Mouse (Mus musculus) intestine, embryonic 15.5 days (tissue): ENCODE measurements around the gene Apoc3. TPM values are rescaled to one million over a fixed set of nuclear protein-coding genes. Genes with fewer than 3 reads are reported as not detected.

Experiments
- ATAC-seq: fragments of 200-750 bp; cut with Nextera tagmentation; 2 replicates; pipeline ENCODE4 v1.8.0; 2017; ENCODE audit warnings: moderate TSS enrichment, moderate library complexity
- H3K27ac ChIP-seq: fragments of 300-500 bp; sonication (generic); 2 replicates; pipeline ENCODE4 v1.5.1; 2015; ENCODE audit warnings: mild to moderate bottlenecking, inconsistent platforms
- H3K27me3 ChIP-seq: fragments of 300-500 bp; sonication (generic); replicated peaks from 2 replicates; pipeline ENCODE4 v1.6.1; 2015; ENCODE audit warnings: inconsistent platforms
- H3K36me3 ChIP-seq: fragments of 300-500 bp; sonication (generic); 2 replicates; pipeline ENCODE4 v1.6.1; 2015; ENCODE audit warnings: inconsistent platforms
- H3K4me1 ChIP-seq: fragments of 300-500 bp; sonication (generic); replicated peaks from 2 replicates; pipeline ENCODE4 v1.6.1; 2015; ENCODE audit warnings: inconsistent platforms
- H3K4me2 ChIP-seq: fragments of 300-500 bp; sonication (generic); replicated peaks from 2 replicates; pipeline ENCODE4 v1.6.1; 2015; ENCODE audit warnings: mild to moderate bottlenecking, inconsistent platforms
- H3K4me3 ChIP-seq: fragments of 300-500 bp; sonication (generic); replicated peaks from 2 replicates; pipeline ENCODE4 v1.5.1; 2015; ENCODE audit warnings: inconsistent platforms
- H3K9ac ChIP-seq: fragments of 300-500 bp; sonication (generic); 2 replicates; pipeline ENCODE4 v1.6.1; 2015; ENCODE audit warnings: inconsistent platforms
- H3K9me3 ChIP-seq: fragments of 300-500 bp; sonication (generic); 2 replicates; pipeline ENCODE4 v1.6.1; 2016; ENCODE audit warnings: inconsistent platforms
- WGBS: fragments of 180-500 bp; shearing (Covaris S2); methylation state at CpG from one replicate; pipeline ENCODE4 v1.1.7; 2015; 5-methylcytosine and 5-hydroxymethylcytosine counted together
- polyA plus RNA-seq: library from polyadenylated mRNA; unstranded; fragments of >200 nt; fragmentation: Nextera tagmentation; extraction: Ambion mirVana; gene quantifications from 2 replicates; pipeline ENCODE4 v1.2.1, GENCODE M21; 2015

Gene Apoc3
- polyA plus RNA-seq, 1 experiment from 2014 or later = 247 TPM

DNA sequence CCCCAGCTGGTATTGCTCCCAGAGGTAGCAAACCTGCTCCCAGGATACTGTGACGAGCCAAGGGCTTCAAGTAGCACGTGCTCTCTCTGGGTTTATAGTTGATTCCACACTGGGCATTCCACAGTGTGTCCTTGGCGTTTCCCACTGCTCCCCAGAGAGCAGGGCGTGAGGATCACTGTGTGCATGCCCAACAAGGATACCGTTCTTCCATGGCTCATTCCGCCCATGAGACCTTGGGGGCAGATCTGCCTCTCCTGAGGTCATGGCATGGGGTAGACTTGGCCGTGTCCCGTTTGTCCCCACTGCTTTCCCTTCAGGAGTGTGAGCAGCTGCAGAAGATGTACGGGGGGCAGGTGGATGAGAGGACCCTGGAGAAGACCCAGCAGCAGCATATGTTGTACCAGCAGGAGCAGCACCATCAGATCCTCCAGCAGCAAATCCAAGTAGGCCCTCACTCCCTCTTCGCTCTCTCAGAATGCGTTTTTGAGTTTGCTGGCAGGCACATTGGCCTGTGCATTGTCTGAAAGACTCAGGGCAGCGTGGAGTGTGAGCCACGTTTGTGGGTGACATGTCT is 26.9 kb downstream of the Apoc3 start:
- H3K4me2 ChIP-seq = no peak overlapping the region
- H3K9me3 ChIP-seq = no peaks in the 10 kb centered on the region
- WGBS = 86% methylated on average over 13 of the region's 13 CpGs
- no peak for ATAC-seq
- H3K4me3 ChIP-seq = no peak overlapping the region
- H3K36me3 ChIP-seq = peaks cover 26% of the 10 kb centered on the region
- H3K4me1 ChIP-seq = peaks cover 25% of the 10 kb centered on the region
- no peak overlapping the region for H3K27ac ChIP-seq
- H3K9ac ChIP-seq = no peak overlapping the region
- H3K27me3 ChIP-seq = no peaks in the 10 kb centered on the region

DNA sequence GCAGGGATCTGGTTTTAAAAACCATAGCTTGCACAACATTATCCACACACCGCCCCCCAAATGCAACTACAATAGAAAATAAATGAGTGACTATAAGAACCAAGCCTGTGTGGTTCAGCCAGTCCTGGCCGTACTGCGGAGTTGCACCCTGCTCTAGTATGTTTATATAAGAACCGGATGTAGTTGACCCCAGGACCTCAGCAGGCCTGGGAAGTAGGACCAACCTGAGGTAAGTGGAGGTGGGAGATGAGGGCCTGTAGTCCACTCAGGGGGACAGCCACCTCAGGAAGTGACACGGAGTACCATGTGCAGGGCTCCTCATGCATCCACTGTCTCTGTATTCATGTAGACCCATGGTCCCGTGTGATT is 28.0 kb downstream of the Apoc3 start:
- H3K4me2 ChIP-seq = no peak overlapping the region
- H3K27ac ChIP-seq = peak overlapping the region; percentile 82
- H3K9ac ChIP-seq = no peak overlapping the region
- no peaks in the 10 kb centered on the region for H3K9me3 ChIP-seq
- no peak overlapping the region for H3K4me3 ChIP-seq
- 42% methylated on average over 6 of the region's 6 CpGs for WGBS
- H3K36me3 ChIP-seq = peaks cover 26% of the 10 kb centered on the region
- H3K27me3 ChIP-seq = no peaks in the 10 kb centered on the region
- peaks cover 25% of the 10 kb centered on the region for H3K4me1 ChIP-seq
- peak; percentile 52 for ATAC-seq

DNA sequence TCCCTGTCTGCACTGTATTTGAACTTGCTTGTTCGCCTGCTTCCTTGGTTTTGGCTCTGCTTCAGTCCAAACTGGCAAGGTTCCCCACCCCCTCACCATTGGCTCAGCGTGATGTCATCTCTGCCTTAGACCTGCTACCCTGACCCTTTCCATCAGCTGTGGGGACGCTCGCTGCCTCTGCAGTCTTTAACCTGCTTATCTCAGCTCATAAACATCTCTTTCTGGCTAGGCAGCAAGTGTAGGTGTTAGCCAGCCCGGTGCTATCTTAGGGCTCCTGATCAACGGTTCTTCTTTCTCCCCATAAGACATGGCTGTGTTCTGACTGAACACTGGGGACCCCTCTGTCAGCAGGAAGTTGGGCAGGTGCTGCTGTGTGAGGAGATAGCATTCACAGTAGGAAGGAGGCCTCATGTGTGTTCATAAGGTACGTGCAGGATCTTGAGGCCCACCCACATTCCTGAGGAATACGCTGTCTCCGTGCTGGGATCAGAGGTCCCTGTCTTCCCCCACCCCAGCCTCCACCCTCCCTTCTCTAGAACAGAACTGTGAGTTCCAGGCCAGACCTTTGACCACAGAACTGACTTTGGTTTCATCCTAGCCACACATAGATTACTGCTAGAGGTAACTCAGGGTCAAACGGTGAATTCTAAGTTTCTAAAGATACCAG is 28.5 kb downstream of the Apoc3 start:
- Histone ChIP-seq H3K9me3 (no peaks in the 10 kb centered on the region), H3K4me2 (0 out of 2 replicates have a peak overlapping the region, but pooled peaks have one; percentile 4), H3K27me3 (no peaks in the 10 kb centered on the region), H3K9ac (no peak overlapping the region), H3K4me1 (peaks cover 25% of the 10 kb centered on the region), H3K36me3 (peaks cover 29% of the 10 kb centered on the region), H3K4me3 (no peak overlapping the region), H3K27ac (peak overlapping the region; percentile 82)
- peak; percentile 96 for ATAC-seq
- 36% methylated on average over 10 of the region's 10 CpGs for WGBS

DNA sequence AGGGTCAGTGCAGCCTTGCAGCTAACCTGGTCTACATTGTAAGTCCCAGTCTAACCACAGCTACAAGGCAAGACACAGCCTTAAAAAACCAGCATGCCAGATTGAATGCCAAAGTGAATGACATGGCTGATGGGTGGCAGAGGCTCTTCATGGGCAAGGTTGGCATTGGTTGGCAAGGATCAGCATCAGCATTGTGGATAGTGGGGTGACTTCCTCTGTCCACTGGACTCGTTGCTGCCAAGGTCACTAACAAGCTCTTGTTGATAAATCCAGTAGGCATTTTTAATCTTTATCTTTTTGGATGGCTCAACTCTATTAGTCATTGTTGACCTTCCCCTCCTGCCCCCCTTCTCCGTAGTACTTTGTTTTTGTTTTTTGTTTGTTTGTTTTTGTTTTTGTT is 35.8 kb downstream of the Apoc3 start:
- peaks cover 26% of the 10 kb centered on the region for H3K36me3 ChIP-seq
- no peak overlapping the region for H3K27ac ChIP-seq
- H3K4me3 ChIP-seq = no peak overlapping the region
- no peaks in the 10 kb centered on the region for H3K27me3 ChIP-seq
- H3K4me1 ChIP-seq = no peaks in the 10 kb centered on the region
- no peak overlapping the region for H3K9ac ChIP-seq
- ATAC-seq = no peak
- H3K9me3 ChIP-seq = no peaks in the 10 kb centered on the region
- 76% methylated on average over 2 of the region's 2 CpGs for WGBS
- no peak overlapping the region for H3K4me2 ChIP-seq

DNA sequence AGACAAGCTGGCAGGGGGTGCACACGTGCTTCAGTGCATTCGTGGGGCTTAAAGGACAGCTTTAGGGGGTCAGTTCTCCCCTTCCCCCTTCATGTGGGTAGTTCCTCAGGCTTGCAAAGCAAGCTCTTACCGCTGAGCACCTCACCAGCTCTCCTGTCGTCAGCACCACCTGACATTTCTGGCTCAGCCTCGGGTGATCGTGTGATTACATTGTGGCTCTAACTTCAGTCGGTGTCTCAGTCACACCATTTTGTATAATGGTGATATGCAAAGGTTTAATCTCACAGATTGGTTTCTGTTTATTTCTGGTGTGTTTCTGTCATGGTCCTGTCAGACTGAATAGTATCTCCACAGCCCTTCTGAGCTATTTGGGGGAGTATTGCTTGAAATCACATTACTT is 36.5 kb downstream of the Apoc3 start:
- Histone ChIP-seq H3K9me3 (no peaks in the 10 kb centered on the region), H3K36me3 (peaks cover 23% of the 10 kb centered on the region; the same call in 1 of the 2 replicates), H3K4me1 (no peaks in the 10 kb centered on the region), H3K4me2 (no peak overlapping the region), H3K4me3 (no peak overlapping the region), H3K27me3 (no peaks in the 10 kb centered on the region), H3K9ac (no peak overlapping the region), H3K27ac (no peak overlapping the region)
- WGBS = 87% methylated on average over 7 of the region's 7 CpGs
- ATAC-seq = no peak

DNA sequence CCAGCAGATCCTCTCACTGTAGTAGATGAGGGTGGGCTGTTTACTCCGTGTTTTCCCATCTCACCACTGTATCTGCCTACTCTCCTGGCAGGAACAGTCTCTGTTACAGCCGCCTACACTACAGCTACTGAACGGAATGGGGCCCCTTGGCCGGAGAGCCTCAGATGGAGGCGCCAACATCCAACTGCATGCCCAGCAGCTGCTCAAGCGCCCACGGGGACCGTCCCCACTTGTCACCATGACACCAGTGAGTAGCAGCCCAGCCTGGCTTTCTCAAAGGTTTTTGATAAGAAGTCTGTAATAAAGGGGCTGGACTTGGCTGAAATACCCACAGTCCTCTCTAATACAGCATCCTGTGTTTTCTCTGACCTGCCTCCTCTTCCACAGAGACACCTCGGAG is 37.0 kb downstream of the Apoc3 start:
- Histone ChIP-seq H3K4me3 (no peak overlapping the region), H3K9me3 (no peaks in the 10 kb centered on the region), H3K27me3 (no peaks in the 10 kb centered on the region), H3K4me1 (no peaks in the 10 kb centered on the region), H3K4me2 (no peak overlapping the region), H3K27ac (no peak overlapping the region), H3K9ac (no peak overlapping the region), H3K36me3 (peaks cover 23% of the 10 kb centered on the region; the same call in 1 of the 2 replicates)
- ATAC-seq = no peak
- 85% methylated on average over 9 of the region's 9 CpGs for WGBS

DNA sequence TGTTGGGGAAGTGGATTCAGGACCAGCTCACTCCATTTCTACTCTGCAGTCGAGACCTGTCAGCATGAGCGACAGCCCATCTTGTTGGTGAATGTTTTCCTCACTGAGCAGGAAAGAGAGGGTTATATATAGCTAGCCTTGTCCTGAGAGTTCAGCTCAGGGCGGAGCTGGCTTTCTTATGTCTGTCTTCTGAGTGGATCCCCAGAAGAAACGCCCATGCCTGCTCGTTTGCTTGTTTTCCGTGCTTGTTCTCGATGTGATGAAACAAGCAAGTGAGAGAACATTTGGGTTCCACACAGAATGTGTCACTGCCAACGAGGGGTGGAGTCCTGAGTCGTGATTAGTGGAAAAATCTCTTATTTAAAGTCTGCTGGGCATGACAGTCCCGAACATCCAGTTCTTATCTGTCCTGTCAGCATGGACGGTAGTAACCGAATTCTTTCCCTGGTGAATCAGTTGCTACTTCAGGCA is 38.7 kb downstream of the Apoc3 start:
- ATAC-seq = no peak
- no peaks in the 10 kb centered on the region for H3K4me1 ChIP-seq
- H3K27ac ChIP-seq = no peak overlapping the region
- WGBS = 76% methylated on average over 12 of the region's 12 CpGs
- no peaks in the 10 kb centered on the region for H3K9me3 ChIP-seq
- no peaks in the 10 kb centered on the region for H3K27me3 ChIP-seq
- no peak overlapping the region for H3K4me3 ChIP-seq
- no peak overlapping the region for H3K4me2 ChIP-seq
- H3K36me3 ChIP-seq = peaks cover 16% of the 10 kb centered on the region; the same call in 1 of the 2 replicates
- H3K9ac ChIP-seq = no peak overlapping the region

DNA sequence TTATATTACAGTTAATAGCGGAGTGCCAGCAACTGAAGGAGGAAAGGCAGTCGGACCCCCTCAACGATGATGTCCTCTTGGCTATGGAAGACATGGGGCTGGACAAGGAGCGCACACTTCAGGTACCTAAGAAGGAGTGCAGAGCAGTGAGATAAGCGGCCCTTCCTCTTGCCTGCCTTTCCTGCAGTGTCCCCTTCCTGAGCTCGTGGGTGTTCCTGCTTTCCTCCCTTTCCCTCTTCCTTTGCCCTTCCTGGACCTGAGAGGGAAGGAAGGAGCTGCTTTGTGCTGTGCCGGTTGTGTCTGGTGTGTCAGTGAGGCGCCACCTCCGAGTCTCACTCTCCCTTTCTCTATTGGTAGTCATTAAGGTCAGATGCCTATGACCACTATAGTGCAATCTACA is 40.6 kb downstream of the Apoc3 start:
- Histone ChIP-seq H3K4me1 (0 out of 2 replicates have a peak, but pooled peaks cover 3% of the 10 kb centered on the region), H3K9me3 (no peaks in the 10 kb centered on the region), H3K27me3 (no peaks in the 10 kb centered on the region), H3K9ac (no peak overlapping the region), H3K4me3 (no peak overlapping the region), H3K27ac (no peak overlapping the region), H3K4me2 (no peak overlapping the region), H3K36me3 (peaks cover 13% of the 10 kb centered on the region; the same call in 1 of the 2 replicates)
- 79% methylated on average over 9 of the region's 9 CpGs for WGBS
- no peak for ATAC-seq

DNA sequence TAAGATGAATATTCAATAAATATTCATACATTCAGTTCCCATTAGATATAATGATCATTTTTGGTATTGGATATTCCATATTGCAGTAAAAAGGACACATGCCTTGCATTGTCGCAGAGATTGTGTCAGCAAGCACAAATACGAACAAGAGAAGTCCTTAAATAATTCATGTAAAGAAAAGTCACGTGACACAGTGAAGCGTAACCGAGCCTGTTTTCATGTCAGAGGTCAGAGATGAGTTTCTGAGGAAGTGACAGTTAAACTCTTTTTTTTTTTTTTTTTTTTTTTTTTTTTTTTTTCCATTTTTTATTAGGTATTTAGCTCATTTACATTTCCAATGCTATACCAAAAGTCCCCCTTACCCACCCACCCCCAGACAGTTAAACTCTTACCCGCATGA is 42.8 kb downstream of the Apoc3 start:
- H3K4me1 ChIP-seq = 0 out of 2 replicates have a peak, but pooled peaks cover 3% of the 10 kb centered on the region
- H3K4me3 ChIP-seq = no peak overlapping the region
- peaks cover 6% of the 10 kb centered on the region; the same call in 1 of the 2 replicates for H3K36me3 ChIP-seq
- no peak overlapping the region for H3K4me2 ChIP-seq
- ATAC-seq = no peak
- WGBS = 90% methylated on average over 6 of the region's 6 CpGs
- H3K27me3 ChIP-seq = no peaks in the 10 kb centered on the region
- no peak overlapping the region for H3K9ac ChIP-seq
- H3K9me3 ChIP-seq = no peaks in the 10 kb centered on the region
- H3K27ac ChIP-seq = no peak overlapping the region

DNA sequence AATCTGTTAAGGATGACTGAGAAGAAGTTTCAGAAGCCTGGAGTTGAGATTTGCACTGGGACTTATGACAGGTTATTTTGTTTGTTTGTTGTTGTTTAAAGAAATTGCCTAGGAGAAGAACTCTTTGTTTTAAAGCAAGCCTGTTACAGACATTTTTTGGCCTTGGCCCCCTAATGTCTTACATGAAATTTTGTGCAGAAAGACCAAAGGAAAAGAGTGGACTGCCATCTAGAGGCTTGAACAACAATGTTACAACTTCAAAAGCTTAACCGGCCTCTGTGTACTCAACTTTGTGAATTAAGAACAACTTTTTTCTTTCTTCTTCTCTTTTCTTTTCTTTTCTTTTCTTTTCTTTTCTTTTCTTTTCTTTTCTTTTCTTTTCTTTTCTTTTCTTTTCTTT is 43.8 kb downstream of the Apoc3 start:
- H3K36me3 ChIP-seq = peaks cover 6% of the 10 kb centered on the region; the same call in 1 of the 2 replicates
- 23% methylated on average over 1 of the region's 1 CpGs for WGBS

DNA sequence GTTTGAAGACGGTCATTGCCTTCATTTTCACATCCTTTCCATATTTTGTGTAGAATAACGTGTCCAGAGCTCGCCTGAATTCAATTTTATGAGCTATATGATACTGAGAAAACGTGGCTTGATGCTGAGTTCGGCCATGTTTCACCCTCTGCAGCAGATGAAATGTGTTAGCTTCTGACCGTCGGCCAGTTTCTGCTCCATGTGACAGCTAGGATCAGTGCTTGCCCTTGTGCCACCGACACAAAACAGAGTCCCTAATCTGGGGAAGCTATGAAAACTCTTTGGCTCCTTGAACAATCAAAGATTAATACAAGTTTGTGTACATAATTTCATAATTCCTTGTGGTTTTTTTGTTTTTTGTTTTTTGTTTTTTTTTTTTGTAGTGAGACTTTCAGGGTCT is 44.2 kb downstream of the Apoc3 start:
- Histone ChIP-seq H3K9ac (no peak overlapping the region), H3K27ac (no peak overlapping the region), H3K4me2 (no peak overlapping the region), H3K4me1 (0 out of 2 replicates have a peak, but pooled peaks cover 3% of the 10 kb centered on the region), H3K36me3 (peaks cover 6% of the 10 kb centered on the region; the same call in 1 of the 2 replicates), H3K4me3 (no peak overlapping the region), H3K9me3 (no peaks in the 10 kb centered on the region), H3K27me3 (no peaks in the 10 kb centered on the region)
- ATAC-seq = no peak
- WGBS = 64% methylated on average over 8 of the region's 8 CpGs

More for the DNA sequence above, 43.8 kb downstream of the Apoc3 start:
- H3K4me3 ChIP-seq = no peak overlapping the region
- H3K4me2 ChIP-seq = no peak overlapping the region
- H3K4me1 ChIP-seq = 0 out of 2 replicates have a peak, but pooled peaks cover 3% of the 10 kb centered on the region
- H3K9me3 ChIP-seq = no peaks in the 10 kb centered on the region
- no peaks in the 10 kb centered on the region for H3K27me3 ChIP-seq
- no peak overlapping the region for H3K9ac ChIP-seq
- ATAC-seq = no peak
- no peak overlapping the region for H3K27ac ChIP-seq

DNA sequence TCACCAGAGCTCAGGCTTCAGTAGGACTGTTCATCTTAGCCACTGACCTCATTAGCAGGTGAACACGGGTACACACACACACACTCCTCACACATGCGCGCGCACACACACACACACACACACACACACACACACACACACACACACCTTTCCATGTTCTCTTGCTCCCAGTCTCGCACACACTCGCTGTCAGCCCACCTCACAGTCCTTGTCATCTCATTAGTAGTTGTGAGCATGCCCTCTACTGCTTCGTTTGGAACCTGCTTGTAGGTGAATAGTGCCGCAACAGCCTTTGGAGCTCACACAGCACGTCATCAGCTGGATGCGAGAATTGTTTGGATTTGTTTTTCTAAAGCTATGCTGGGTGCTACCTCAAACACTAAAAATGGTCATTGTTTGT is 46.1 kb downstream of the Apoc3 start:
- Histone ChIP-seq H3K4me1 (0 out of 2 replicates have a peak, but pooled peaks cover 3% of the 10 kb centered on the region), H3K4me2 (no peak overlapping the region), H3K27ac (no peak overlapping the region), H3K4me3 (no peak overlapping the region), H3K9me3 (no peaks in the 10 kb centered on the region), H3K36me3 (no peaks in the 10 kb centered on the region), H3K9ac (no peak overlapping the region), H3K27me3 (no peaks in the 10 kb centered on the region)
- ATAC-seq = no peak
- 81% methylated on average over 10 of the region's 10 CpGs for WGBS

DNA sequence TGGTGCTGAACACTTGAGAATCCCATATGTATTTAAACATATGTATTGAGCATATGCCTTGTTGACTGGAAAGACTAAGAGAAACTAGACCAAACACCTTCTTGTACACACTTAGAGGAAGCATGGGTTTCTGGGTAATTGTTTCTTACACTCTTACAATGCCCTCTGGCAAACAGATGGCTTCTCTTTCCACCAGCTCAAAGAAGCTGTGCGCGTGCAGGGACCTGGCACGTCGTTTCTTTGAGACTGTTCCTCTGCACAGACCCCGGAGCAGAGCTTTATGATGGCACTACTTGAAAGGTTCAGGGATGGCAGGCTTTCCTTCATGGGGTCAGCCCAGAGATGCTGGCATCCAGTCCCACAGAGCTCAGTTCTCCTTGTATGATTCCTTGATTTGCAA is 46.5 kb downstream of the Apoc3 start:
- H3K36me3 ChIP-seq = no peaks in the 10 kb centered on the region
- no peak overlapping the region for H3K4me3 ChIP-seq
- WGBS = 86% methylated on average over 5 of the region's 5 CpGs
- no peak overlapping the region for H3K9ac ChIP-seq
- H3K4me2 ChIP-seq = no peak overlapping the region
- no peak for ATAC-seq
- no peak overlapping the region for H3K27ac ChIP-seq
- no peaks in the 10 kb centered on the region for H3K27me3 ChIP-seq
- H3K4me1 ChIP-seq = 0 out of 2 replicates have a peak, but pooled peaks cover 3% of the 10 kb centered on the region
- H3K9me3 ChIP-seq = no peaks in the 10 kb centered on the region
